Mouse (Mus musculus) liver, embryonic 16.5 days (tissue): ENCODE measurements around the gene Mfsd2a. TPM values are rescaled to one million over a fixed set of nuclear protein-coding genes. Genes with fewer than 3 reads are reported as not detected.

Source experiments
- ATAC-seq: fragments of 200-750 bp; cut with Nextera tagmentation; 2 replicates; pipeline ENCODE4 v1.8.0; 2017; ENCODE audit warnings: low read depth, mild to moderate bottlenecking, moderate number of reproducible peaks, moderate library complexity
- H3K27ac ChIP-seq: fragments of 300-500 bp; sonication (generic); 2 replicates; pipeline ENCODE4 v1.5.1; 2014; ENCODE audit warnings: mild to moderate bottlenecking, low read length
- H3K27me3 ChIP-seq: fragments of 300-500 bp; sonication (generic); 2 replicates; pipeline ENCODE4 v1.6.1; 2014; ENCODE audit warnings: low read depth, low read length, mixed read lengths; ENCODE audit not compliant: control insufficient read depth, insufficient read depth
- H3K36me3 ChIP-seq: fragments of 300-500 bp; sonication (generic); 2 replicates; pipeline ENCODE4 v1.6.1; 2014; ENCODE audit warnings: mild to moderate bottlenecking; ENCODE audit not compliant: control insufficient read depth, insufficient read depth
- H3K4me1 ChIP-seq: fragments of 300-500 bp; sonication (generic); 2 replicates; pipeline ENCODE4 v1.6.1; 2014; ENCODE audit warnings: low read depth, low read length, mixed read lengths; ENCODE audit not compliant: control insufficient read depth
- H3K4me2 ChIP-seq: fragments of 300-500 bp; sonication (generic); 2 replicates; pipeline ENCODE4 v1.6.1; 2014; ENCODE audit warnings: low read depth, low read length, mixed read lengths
- H3K4me3 ChIP-seq: fragments of 300-500 bp; sonication (generic); 2 replicates; pipeline ENCODE4 v1.5.1; 2014; ENCODE audit warnings: low read depth, mild to moderate bottlenecking, low read length
- H3K9ac ChIP-seq: fragments of 300-500 bp; sonication (generic); 2 replicates; pipeline ENCODE4 v1.6.1; 2014; ENCODE audit warnings: low read depth, low read length
- H3K9me3 ChIP-seq: fragments of 300-500 bp; sonication (generic); replicated peaks from 2 replicates; pipeline ENCODE4 v1.6.1; 2016; ENCODE audit warnings: low read length; ENCODE audit not compliant: control insufficient read depth
- WGBS: fragments of 180-500 bp; shearing (Covaris S2); extraction: QIAGEN DNeasy Blood & Tissue Kit; methylation state at CpG from one replicate; pipeline ENCODE4 v1.1.7; 2014; ENCODE audit not compliant: insufficient replicate concordance; 5-methylcytosine and 5-hydroxymethylcytosine counted together
- polyA plus RNA-seq: library from polyadenylated mRNA; unstranded; fragments of >200 nt; fragmentation: Nextera tagmentation; extraction: Ambion mirVana; gene quantifications from 2 replicates; pipeline ENCODE4 v1.2.1, GENCODE M21; 2015

Mfsd2a gene
- polyA plus RNA-seq, 1 experiment from 2014 or later: 0.08 TPM

DNA sequence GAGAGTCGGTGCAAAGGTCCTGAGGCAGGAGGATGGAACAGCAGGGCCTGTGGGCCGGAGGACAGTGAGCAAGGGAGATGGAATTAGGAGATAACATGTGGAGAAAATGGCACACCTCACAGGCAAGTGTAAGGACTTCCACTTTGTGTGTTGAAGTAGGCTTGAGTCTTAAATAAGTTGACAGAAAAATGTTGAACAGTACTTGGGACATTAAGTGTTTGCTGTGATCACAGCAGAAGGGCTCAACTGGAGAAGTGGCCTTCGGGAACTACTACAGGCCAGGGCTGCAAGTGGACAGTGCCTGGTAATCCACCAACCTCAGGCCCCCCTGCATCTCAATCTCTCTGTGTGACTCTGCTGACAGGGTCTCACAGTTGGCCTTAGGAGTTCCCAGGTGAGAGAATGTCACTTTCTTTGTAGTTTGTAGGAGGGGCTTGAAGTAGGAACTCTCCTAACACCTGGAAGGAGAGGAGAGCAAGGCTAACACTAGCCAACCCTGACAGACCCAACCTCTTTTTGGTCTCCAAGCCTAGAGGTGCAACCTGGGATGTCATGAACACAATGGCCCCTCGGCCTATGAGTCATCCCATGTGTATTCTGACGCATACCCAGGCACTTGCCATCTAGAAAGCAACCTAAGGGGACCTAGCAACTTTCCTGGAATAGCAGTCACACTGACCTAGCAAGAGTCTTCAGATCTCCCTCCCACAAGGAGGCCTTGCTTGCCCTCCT is 6.1 kb downstream of the Mfsd2a start:
- Histone ChIP-seq H3K9ac (no peak overlapping the region), H3K4me2 (peak overlapping the region; percentile 39), H3K4me3 (no peak overlapping the region), H3K36me3 (no peaks in the 10 kb centered on the region), H3K27me3 (peaks cover 15% of the 10 kb centered on the region), H3K4me1 (peaks cover 12% of the 10 kb centered on the region), H3K27ac (no peak overlapping the region), H3K9me3 (no peaks in the 10 kb centered on the region)
- WGBS: 29% methylated on average over 5 of the region's 5 CpGs
- ATAC-seq: peak; percentile 14

DNA sequence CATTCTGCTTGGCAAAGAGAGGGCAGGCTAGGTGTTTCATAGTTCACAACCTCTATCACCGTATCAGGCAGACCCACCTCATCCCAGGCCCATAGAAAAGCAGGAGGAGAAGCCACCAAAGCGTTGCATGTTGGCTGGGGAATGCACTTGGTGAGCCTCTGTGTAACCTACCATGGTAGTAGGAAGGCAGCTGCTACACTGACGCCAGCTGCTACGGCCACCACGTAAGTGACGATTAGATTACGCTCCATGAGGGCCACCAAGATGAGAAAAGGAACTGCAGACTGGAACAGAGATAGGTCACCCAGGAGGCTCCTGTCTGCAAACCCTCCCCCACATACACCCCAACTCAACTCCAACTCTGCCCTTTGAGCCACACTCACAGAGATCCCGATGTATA is 11.9 kb downstream of the Mfsd2a start:
- H3K4me1 ChIP-seq: no peaks in the 10 kb centered on the region
- WGBS: 50% methylated on average over 8 of the region's 8 CpGs
- H3K4me3 ChIP-seq: no peak overlapping the region
- ATAC-seq: no peak
- H3K9ac ChIP-seq: no peak overlapping the region
- H3K4me2 ChIP-seq: no peak overlapping the region
- H3K27me3 ChIP-seq: no peaks in the 10 kb centered on the region
- H3K36me3 ChIP-seq: no peaks in the 10 kb centered on the region
- H3K9me3 ChIP-seq: no peaks in the 10 kb centered on the region
- H3K27ac ChIP-seq: no peak overlapping the region

DNA sequence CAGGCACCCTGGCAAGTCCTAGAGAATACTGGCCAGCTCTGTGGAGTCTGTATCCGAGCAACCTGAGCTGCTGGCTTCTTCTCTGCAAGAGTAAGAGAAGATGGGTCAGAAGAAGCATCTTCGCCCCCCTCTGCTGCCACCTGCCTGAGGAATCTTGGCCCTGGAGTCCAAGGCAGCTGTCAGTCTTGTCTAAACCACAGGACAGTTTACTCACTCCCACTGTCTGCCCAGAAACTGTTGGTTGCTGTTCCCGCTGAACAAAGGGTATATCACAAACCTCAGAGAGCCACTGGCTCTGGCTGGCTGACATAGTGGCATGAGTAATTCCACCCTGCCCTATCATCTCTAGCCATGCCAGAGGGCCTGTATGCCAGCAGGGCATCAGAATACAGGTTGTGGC is 13.8 kb downstream of the Mfsd2a start:
- Histone ChIP-seq H3K4me1 (no peaks in the 10 kb centered on the region), H3K4me2 (no peak overlapping the region), H3K9ac (no peak overlapping the region), H3K27ac (no peak overlapping the region), H3K27me3 (no peaks in the 10 kb centered on the region; the same call in 1 of the 2 replicates), H3K36me3 (no peaks in the 10 kb centered on the region), H3K4me3 (no peak overlapping the region), H3K9me3 (no peaks in the 10 kb centered on the region)
- WGBS: 50% methylated on average over 3 of the region's 3 CpGs
- no peak for ATAC-seq

DNA sequence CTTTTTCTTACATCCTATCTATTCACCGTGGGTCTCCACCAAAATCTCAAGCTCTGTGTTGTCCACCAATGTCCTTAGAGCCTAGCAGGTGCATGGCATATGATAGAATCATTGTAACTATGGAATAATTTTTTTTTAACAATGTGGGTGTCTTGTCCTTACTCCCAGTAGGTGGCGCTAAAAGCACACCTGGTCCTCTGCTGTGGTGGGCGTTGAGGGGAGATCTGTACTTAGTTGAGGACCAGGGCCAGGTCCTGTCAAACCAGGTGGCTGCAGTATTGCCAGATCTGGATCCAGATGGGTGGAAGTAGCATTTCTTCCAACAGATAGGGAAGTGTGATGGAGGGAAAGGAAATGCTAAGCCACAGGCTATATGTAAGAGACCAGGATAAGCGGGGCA is 16.6 kb downstream of the Mfsd2a start:
- Histone ChIP-seq H3K4me3 (no peak overlapping the region), H3K9ac (no peak overlapping the region), H3K36me3 (no peaks in the 10 kb centered on the region), H3K27me3 (no peaks in the 10 kb centered on the region; the same call in 1 of the 2 replicates), H3K27ac (no peak overlapping the region), H3K9me3 (no peaks in the 10 kb centered on the region), H3K4me2 (no peak overlapping the region), H3K4me1 (no peaks in the 10 kb centered on the region)
- WGBS: 19% methylated on average over 4 of the region's 4 CpGs
- no peak for ATAC-seq

DNA sequence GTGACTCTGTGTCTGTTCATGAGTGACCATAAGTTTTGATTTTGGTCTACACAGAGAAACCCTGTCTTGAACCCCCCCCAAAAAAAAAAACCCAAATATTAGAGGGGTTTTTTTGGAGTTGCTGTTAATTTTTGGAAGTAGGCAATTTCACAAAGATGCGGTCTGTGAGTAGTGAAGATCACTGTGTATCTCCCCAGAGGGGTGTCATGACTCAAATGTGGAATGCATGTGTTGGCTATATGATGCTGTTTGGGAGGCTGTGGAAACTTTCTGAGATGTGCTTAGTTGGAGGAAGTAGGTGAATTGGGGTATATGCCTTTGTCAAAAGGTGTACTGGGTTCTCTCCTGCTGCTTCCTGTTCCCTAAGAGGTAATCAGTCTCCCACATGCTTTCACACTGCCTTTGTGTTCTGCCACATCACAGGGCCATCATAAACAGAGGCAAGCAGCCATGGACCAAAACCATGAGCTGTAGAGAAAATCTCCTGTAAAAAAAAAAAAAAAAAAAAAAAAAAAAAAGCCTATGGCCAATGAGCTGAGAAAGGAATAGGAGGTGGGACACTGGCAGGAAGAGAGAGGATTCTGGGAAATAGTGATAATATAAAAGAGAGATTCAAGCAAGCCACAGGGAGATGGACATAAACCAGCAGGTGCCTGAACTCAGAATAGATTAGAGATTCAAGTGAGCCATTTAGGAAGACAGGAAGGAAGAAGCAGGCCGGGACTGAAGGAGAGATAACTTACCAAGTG is 21.8 kb downstream of the Mfsd2a start:
- 40% methylated on average over 2 of the region's 2 CpGs for WGBS
- H3K9ac ChIP-seq: no peak overlapping the region
- no peak for ATAC-seq
- H3K36me3 ChIP-seq: no peaks in the 10 kb centered on the region
- H3K27me3 ChIP-seq: no peaks in the 10 kb centered on the region; the same call in 1 of the 2 replicates
- H3K4me1 ChIP-seq: no peaks in the 10 kb centered on the region
- H3K4me3 ChIP-seq: no peak overlapping the region
- H3K9me3 ChIP-seq: no peaks in the 10 kb centered on the region
- H3K4me2 ChIP-seq: no peak overlapping the region
- H3K27ac ChIP-seq: no peak overlapping the region

DNA sequence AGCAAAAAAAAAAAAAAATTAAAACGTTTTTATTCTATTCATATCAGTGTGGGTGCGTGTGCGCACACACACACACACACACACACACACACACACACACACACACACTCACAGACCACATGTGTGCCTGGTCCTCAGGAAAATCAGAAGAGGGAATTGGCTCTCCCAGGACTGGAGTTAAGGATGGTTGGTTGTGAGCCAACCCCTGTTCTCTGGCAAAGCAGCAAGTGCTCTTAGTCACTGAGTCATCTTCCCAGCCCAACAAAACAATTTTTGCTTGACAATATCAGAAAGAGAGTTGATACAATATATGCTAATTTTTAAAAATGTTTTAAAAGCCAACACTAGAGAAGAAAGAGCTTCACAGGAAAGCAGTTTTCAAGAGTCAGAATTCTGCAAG is 23.5 kb downstream of the Mfsd2a start:
- H3K9ac ChIP-seq: no peak overlapping the region
- H3K4me1 ChIP-seq: no peaks in the 10 kb centered on the region
- H3K9me3 ChIP-seq: no peaks in the 10 kb centered on the region
- H3K27me3 ChIP-seq: no peaks in the 10 kb centered on the region; the same call in 1 of the 2 replicates
- H3K4me3 ChIP-seq: no peak overlapping the region
- no peak for ATAC-seq
- no peak overlapping the region for H3K4me2 ChIP-seq
- 73% methylated on average over 3 of the region's 3 CpGs for WGBS
- H3K36me3 ChIP-seq: no peaks in the 10 kb centered on the region
- H3K27ac ChIP-seq: no peak overlapping the region

DNA sequence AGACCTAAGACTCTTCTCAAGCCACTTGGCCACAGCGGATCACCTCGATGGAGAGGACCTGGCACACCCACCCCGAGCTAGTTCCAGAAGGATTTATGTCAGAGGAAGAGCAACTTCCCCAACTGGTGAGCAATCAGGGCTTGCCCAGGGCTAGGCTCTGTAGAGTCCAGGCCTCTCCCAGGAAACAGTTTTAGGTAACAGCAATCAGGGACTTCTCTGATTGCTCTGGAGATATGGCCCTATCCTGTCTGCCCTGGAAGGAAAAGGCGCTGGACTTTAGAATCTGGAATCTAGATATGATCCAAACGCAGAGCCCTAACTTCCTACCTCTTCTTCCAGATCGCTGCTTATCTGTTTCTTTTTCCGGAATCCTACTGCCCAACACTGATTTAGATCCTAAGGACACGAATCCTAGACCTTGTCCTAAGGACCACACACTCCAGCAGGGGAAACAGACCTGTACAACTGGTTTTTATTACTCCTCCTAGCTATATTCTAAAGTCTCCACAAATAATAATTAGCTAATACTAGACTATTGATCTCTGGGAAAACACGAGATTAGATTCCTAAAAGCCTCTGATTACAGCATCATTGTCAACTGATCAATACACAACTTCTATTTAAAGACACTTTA is 25.4 kb downstream of the Mfsd2a start:
- Histone ChIP-seq H3K4me2 (no peak overlapping the region), H3K9me3 (no peaks in the 10 kb centered on the region), H3K4me3 (no peak overlapping the region), H3K4me1 (no peaks in the 10 kb centered on the region), H3K9ac (no peak overlapping the region), H3K27ac (no peak overlapping the region), H3K27me3 (no peaks in the 10 kb centered on the region), H3K36me3 (no peaks in the 10 kb centered on the region)
- ATAC-seq: no peak
- WGBS: 48% methylated on average over 9 of the region's 9 CpGs

DNA sequence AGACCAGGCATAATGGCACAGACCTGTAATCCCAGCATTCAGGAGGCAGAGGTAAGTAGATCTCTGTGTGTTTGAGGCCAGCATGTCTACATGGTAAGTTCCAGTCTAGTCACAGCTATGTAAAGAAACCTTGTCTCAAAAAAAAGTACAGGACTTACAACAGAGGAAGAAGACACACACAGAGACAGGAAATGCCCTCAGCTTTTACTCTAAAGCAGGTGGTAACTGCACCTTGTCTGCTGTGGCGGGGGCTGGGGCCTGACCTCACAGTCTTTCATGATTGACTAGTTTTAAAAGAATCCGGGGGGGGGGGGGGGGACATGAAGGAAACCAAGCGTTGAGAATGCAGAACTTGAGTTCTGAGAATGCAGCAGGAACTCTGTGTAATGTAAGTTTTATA is 27.1 kb downstream of the Mfsd2a start:
- no peaks in the 10 kb centered on the region for H3K4me1 ChIP-seq
- WGBS: 20% methylated on average over 3 of the region's 3 CpGs
- no peak for ATAC-seq
- H3K9ac ChIP-seq: no peak overlapping the region
- H3K4me2 ChIP-seq: no peak overlapping the region
- H3K36me3 ChIP-seq: no peaks in the 10 kb centered on the region
- no peaks in the 10 kb centered on the region for H3K27me3 ChIP-seq
- H3K27ac ChIP-seq: no peak overlapping the region
- no peak overlapping the region for H3K4me3 ChIP-seq
- no peaks in the 10 kb centered on the region for H3K9me3 ChIP-seq
